Mouse (Mus musculus): ENCODE measurements around the gene Mroh3. TPM values are rescaled to one million over a fixed set of nuclear protein-coding genes. Genes with fewer than 3 reads are reported as not detected.

Mroh3 gene
- total RNA-seq, 2 experiments from 2014 or later: 0.54 to 1.2 TPM

DNA sequence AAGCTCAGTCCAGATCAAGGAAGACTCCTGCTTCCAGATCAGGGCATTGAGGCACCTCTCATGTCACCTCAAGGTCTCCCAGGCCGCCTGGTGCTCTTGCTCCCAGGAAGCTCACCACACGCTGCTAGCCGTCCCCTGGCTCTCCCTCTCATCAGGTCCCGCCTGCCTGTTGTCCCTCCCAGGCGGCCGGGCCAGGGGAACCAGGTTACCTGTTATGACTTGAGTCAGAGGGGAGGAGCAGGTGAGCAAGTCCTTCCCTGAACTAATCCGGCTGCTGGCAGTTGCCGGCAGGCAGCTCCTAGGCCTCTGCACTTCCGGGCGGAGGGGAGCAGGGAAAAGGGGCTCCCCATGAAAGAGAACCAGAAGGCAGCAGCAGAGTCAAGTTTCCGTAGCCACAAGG lies 17.6 kb upstream of the Mroh3 start:
- intact Hi-C loops (cut with DNase I): no loop called here
- no peak for DNase-seq (ENCODE audit: low spot score in 2 of 2)

GRCm38 (mm10) chr1:136229040-136229373 lies 16.4 kb upstream of the Mroh3 start:
- DNase-seq (ENCODE audit: low spot score in 2 of 2): no peak
- intact Hi-C loops (cut with DNase I): no loop called here

DNA sequence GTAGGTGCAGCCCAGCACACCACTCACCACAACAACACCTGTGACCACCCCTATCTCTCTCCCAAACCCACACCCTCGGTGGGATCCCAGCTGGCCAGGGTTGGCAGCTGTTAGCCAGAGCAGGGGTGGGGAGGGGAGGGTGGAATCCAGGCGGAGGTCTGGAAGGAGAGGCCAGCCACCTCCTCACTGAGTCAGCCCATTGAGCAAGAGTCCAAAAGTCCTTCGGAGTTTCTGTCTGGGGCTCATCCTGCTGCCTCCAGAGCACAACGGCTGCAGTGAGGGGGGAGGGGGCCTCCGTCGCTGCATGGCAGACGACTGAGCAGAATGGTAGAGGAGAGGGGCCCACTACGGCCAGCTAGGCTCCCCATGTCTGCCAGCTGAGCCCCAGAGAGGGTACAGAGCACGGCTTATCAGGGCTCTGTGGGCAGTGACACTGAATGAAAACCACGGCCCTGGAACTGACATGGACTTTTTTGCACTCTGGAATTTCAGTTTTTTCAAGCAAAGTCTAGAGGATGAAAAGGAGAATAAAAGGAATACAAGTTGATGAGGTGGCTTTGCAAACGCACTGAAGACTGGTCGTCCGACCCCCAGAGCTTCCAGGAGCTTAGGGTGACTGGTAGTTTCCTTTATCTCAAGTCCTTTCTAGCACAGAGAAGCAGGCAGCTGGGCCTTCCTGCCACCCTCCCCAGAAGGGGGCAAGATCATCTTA lies 15.9 kb upstream of the Mroh3 start:
- DNase-seq (ENCODE audit: low spot score in 2 of 2): no peak
- intact Hi-C loops (cut with DNase I): no loop called here

DNA sequence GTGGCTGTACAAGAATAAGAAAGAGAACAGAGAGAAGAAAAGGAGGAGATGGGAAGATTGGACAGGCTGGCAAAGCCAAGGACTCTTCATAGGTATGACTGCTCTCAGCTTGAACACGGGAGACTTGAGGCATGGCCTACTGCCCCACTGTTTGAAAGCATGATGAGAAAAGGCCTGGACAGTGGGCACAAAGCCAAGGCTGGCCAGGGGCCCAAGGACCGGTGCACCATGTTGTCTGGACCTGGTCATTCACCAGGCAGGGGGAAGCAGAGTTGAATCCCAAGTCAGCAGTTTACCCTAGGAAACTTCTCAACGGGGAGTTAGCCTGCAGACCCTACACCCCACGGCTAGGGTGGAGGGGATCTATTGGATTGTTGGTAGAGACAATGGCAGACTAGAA lies 15.2 kb upstream of the Mroh3 start:
- no peak for DNase-seq (ENCODE audit: low spot score in 2 of 2)
- intact Hi-C loops (cut with DNase I): no loop called here

DNA sequence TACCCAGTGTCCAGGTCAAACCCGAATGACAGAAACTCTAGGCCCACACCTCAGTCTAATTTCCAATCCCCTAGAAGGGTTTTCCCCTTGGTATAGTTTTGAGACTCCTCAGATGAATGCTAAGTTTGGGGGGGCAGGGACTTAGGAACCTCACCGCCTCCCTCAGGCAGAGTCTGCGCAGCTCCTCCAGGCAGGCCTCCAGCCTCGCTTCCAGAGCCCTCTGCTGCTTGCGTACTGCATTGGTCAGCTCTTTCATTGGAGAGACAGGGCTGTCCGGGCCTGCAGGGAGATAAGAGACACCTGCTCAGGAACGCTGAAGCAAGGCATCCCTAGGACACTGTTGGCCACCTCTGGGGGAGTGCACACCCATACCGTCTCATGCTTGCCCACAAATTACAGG lies 14.0 kb upstream of the Mroh3 start:
- DNase-seq (ENCODE audit: low spot score in 2 of 2): no peak
- intact Hi-C loops (cut with DNase I): no loop called here

DNA sequence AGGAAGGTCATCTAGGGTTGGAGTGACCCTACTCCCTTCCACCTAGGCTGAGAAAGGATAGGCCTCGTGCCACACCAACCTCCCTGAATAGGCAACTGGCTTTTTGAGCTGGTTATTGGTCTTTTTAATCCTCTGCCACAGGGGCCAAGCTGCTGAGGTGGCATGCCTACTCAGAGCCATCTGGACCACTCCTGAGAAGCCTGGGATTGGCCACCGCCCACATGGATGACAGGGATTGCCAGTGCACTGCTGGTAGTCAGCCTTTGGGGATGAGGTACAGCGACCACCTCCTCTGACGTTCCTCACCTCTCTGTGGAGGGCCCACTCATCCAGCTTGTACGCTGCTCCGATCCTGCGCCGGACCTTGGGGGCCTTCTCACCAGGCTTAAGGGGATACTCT lies 13.2 kb upstream of the Mroh3 start:
- intact Hi-C loops (cut with DNase I): no loop called here
- no peak for DNase-seq (ENCODE audit: low spot score in 2 of 2)

DNA sequence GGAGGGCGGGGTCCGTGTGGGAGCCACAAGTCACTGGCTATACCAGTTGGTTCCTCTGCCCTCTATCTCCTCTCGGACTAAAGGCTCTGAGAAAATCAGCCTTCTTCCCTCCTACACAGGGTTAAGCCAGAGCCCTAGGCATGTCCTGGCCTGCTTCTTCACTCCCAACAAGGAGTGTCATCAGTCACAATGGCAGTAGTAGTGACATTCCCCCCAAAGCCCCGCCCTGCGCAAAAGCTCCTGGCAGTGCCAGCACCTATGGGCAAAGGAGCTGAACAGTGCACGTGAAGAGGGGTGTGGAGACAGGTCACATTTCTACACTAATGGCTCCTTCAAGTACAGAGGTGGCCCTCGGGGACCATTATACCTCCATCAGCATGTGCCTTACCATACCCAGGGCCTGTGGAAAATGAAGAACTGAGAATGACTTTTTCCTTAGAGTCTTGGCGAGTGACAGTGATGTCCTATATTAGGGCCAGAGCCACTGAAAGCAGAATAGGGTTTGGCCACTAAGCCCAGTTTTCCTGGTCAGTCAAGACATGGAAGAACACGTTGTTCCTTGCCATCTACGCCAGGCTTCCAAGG lies 11.2 kb upstream of the Mroh3 start:
- intact Hi-C loops (cut with DNase I): no loop called here
- DNase-seq (ENCODE audit: low spot score in 2 of 2): no peak

DNA sequence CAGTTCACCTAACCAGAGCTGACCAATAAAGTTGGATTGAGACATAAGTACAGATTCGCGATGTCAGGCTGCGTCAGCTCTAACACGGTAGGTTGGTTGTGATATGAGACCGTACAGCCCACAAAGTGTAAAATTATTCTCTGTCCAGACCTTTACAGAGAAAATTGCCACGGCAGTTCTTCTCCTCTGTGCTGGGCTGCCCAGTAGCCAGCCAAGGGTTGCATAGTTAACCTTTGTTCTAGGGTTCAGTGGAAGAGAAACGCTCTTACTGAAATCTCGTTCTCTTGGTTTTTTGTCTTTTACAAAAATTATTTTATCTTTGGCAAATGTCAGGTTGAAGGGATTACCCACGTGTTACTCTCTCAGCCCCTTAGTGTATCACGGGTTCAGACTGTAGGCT lies 9.8 kb upstream of the Mroh3 start:
- DNase-seq (ENCODE audit: low spot score in 2 of 2): no peak
- intact Hi-C loops (cut with DNase I): no loop called here

DNA sequence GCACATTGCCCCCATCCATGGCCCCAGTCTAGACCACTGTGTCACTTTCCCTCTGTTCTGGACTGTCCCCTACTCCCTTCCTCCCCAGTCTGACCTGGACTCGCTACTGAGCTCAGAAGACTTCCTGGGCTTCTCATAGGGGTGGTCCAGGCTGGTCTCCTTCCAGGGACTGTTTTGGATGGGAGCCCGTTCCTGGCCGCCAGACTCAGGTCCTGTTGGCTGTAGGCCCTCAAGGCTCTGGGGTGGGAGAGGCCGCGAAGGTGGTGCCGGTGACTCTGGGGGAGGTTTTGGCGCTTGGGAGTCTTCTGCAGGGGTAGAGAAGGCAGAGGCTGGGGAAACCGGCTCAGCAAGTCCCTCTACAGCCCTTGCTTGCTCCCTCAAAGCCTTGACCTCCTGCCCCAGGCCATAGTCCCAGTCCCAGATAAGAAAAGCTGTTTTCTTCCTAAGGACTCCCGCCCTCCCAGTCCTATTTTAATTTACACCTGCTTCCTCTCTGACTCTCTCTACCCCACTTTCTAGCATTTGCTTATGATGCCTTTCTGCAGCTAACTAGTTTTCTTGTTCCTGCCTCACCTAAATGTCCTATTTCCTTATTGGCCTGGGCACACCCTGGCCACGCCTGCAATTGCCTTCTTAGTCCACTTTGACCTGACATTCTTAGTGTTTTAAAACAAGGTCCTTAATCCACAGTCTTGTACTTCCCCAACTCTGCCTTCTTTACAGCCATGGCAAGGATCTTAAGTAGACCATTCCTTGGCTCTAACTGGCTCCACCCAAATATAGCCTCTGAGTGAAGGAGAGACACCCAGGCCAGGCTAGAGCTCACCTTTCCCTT lies 7.6 kb upstream of the Mroh3 start:
- no peak for DNase-seq (ENCODE audit: low spot score in 2 of 2)
- intact Hi-C loops (cut with DNase I): no loop called here

- intact Hi-C loops (cut with DNase I): no loop called here
- DNase-seq (ENCODE audit: low spot score in 2 of 2): no peak
Observed at GRCm38 (mm10) chr1:136214304-136214703, 1.7 kb upstream of the Mroh3 start.

DNA sequence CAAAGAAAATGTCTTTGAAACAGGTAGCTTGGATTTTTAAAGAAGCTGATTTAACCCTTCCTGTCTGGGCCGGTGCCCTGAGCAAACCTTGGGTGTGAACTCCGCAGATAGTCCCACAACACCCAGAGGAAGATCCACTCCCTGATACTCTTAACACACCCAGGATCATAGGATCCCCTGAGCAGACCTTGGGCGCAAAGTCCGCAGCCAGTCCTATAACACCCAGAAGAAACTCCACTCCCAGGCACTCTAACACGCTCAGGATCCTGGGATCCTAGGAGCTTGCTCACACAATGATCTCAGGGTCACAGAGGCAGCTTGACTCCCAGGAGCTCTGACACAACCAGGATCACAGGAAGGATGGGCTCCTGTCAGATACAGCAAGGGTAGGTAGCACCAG lies 22.6 kb downstream of the Mroh3 start:
- intact Hi-C loops (cut with DNase I): no loop called here
- DNase-seq (ENCODE audit: low spot score in 2 of 2): no peak

DNA sequence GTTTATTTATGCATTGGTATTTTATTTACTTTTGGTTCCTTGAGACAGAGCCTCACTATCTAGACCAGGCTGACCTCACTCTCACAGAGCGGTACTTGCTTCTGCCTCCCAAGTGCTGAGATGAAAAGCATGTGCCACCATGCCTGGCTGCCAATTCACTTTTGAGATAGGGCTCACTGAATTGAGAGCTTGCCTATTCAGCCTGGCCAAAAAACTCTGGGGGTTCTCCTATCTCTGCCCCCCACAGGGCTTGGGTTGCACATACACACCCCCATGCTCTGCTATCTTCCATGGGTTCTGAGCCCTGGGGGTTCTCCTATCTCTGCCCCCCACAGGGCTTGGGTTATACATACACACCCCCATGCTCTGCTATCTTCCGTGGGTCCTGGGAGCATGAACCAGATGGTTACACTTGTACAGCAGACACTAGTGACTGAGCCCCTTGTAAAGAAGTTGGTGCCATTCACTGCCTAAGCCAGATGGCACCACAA lies 33.1 kb downstream of the Mroh3 start:
- intact Hi-C loops (cut with DNase I): no loop called here
- DNase-seq (ENCODE audit: low spot score in 2 of 2): no peak

GRCm38 (mm10) chr1:136178741-136179140 lies 33.9 kb downstream of the Mroh3 start:
- intact Hi-C loops (cut with DNase I): no loop called here
- DNase-seq (ENCODE audit: low spot score in 2 of 2): no peak

DNA sequence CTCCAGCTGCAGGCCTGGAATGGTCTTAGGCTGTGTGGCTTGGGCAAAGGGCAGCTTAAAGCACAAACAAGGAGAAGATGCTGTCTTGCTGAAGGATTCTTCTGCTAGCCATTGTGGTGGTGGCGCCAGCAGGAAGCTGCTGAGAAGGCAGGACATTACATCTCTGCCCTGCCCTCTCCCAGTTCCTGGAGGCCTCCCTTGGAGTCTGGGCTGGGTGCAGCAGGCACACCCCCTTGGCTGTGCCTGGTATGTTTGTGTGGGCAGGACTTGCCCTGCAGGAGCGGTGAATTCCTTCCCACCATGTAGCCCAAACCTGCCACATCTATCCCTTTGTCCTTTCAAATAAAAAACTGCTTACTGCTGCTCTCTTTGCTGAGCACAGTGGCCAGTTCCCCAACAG lies 35.5 kb downstream of the Mroh3 start:
- no peak for DNase-seq (ENCODE audit: low spot score in 2 of 2)
- intact Hi-C loops (cut with DNase I): no loop called here

- DNase-seq (ENCODE audit: low spot score in 2 of 2): peak in 1 of 2 experiments; percentile 49
- intact Hi-C loops (cut with DNase I): no loop called here
Observed at GRCm38 (mm10) chr1:136175183-136175582, 37.4 kb downstream of the Mroh3 start.

- intact Hi-C loops (cut with DNase I): no loop called here
- DNase-seq (ENCODE audit: low spot score in 2 of 2): no peak
Observed at GRCm38 (mm10) chr1:136174101-136174606, 38.5 kb downstream of the Mroh3 start.

- intact Hi-C loops (cut with DNase I): no loop called here
- no peak for DNase-seq (ENCODE audit: low spot score in 2 of 2)
Observed at GRCm38 (mm10) chr1:136172696-136173095, 39.9 kb downstream of the Mroh3 start.

- peak in 1 of 2 experiments; percentile 64 for DNase-seq (ENCODE audit: low spot score in 2 of 2)
- intact Hi-C loops (cut with DNase I): no loop called here
Observed at GRCm38 (mm10) chr1:136170109-136170508, 42.5 kb downstream of the Mroh3 start.

DNA sequence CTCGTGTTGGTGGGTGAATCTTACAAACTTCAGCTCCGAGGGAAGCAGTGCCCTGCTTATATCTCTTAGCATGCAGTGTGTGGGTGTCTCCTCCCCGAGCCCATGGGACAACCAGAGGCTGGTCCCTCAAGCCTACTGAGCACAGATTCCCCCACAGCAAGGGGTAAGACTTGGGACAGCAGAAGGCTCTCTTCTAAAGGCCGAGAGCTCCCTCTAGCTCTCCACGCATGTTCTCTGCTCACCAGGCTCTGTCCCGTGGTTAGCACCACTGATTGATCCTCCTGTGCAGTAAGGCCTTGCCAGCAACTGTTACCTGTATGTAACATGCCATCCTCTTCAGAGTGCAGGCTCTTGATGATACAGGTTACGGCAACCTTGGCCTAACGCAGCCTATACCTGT lies 45.0 kb downstream of the Mroh3 start:
- peak in 1 of 2 experiments; percentile 47 for DNase-seq (ENCODE audit: low spot score in 2 of 2)

GRCm38 (mm10) chr1:136165436-136165835 lies 47.2 kb downstream of the Mroh3 start:
- intact Hi-C loops (cut with DNase I): loop anchor here (5.0 kb wide), 2 partner anchors 48 to 292 kb away; no protein-coding TSS in a partner anchor
- DNase-seq (ENCODE audit: low spot score in 2 of 2): no peak

More for the DNA sequence above, 45.0 kb downstream of the Mroh3 start:
- intact Hi-C loops (cut with DNase I): loop anchor here (2.0 to 5.0 kb wide), 3 partner anchors 50 to 290 kb away; partner anchors contain the start of gene Ascl5
